Mouse (Mus musculus) layer of hippocampus, adult 11-12 months (tissue): ENCODE data around the gene Osbpl6.
A peak's percentile ranks its signal among the peaks of the same experiment; 100 is the strongest.
"Not testable (repeated sequence)": the region's sequence is repeated elsewhere in the genome, so short reads cannot be mapped to it uniquely, and the experiment has no call there.

ENCODE experiments used
- DNase-seq: peaks from one replicate; pipeline ENCODE4 v3.0.0; 2022; ENCODE audit warnings: low spot score

The Osbpl6 gene

GRCm38 (mm10) chr2:76566933-76567551, 160.7 kb downstream of the Osbpl6 start:
- no peak for DNase-seq

GRCm38 (mm10) chr2:76571543-76571942, 165.2 kb downstream of the Osbpl6 start:
- no peak for DNase-seq

- peak; percentile 29 for DNase-seq
Observed at GRCm38 (mm10) chr2:76578911-76579310, 172.6 kb downstream of the Osbpl6 start.

- no peak for DNase-seq
Observed at GRCm38 (mm10) chr2:76585090-76585489, 178.8 kb downstream of the Osbpl6 start.

- no peak for DNase-seq
Observed at GRCm38 (mm10) chr2:76586906-76587305, 180.6 kb downstream of the Osbpl6 start.

- no peak for DNase-seq
Observed at GRCm38 (mm10) chr2:76590221-76590620, 183.9 kb downstream of the Osbpl6 start.

- no peak for DNase-seq
Observed at GRCm38 (mm10) chr2:76592401-76592924, 186.2 kb downstream of the Osbpl6 start.

- DNase-seq: no peak
Observed at GRCm38 (mm10) chr2:76597521-76597920, 191.2 kb downstream of the Osbpl6 start.

- peak; percentile 33 for DNase-seq
Observed at GRCm38 (mm10) chr2:76599214-76599613, 192.9 kb downstream of the Osbpl6 start.

GRCm38 (mm10) chr2:76602256-76602655, 195.9 kb downstream of the Osbpl6 start:
- no peak for DNase-seq

- DNase-seq: no peak
Observed at GRCm38 (mm10) chr2:76606704-76607103, 200.4 kb downstream of the Osbpl6 start.

GRCm38 (mm10) chr2:76610326-76611104, 204.2 kb downstream of the Osbpl6 start:
- no peak for DNase-seq

GRCm38 (mm10) chr2:76611996-76612395, 205.7 kb downstream of the Osbpl6 start:
- DNase-seq: no peak

GRCm38 (mm10) chr2:76618078-76618477, 211.8 kb downstream of the Osbpl6 start:
- DNase-seq: peak; percentile 44

- no peak for DNase-seq
Observed at GRCm38 (mm10) chr2:76620188-76620587, 213.9 kb downstream of the Osbpl6 start.

GRCm38 (mm10) chr2:76621724-76622123, 215.4 kb downstream of the Osbpl6 start:
- no peak for DNase-seq

GRCm38 (mm10) chr2:76622316-76622715, 216.0 kb downstream of the Osbpl6 start:
- DNase-seq: not testable (repeated sequence)

GRCm38 (mm10) chr2:76630293-76630692, 224.0 kb downstream of the Osbpl6 start:
- DNase-seq: no peak

GRCm38 (mm10) chr2:76631600-76631999, 225.3 kb downstream of the Osbpl6 start:
- no peak for DNase-seq

- DNase-seq: no peak
Observed at GRCm38 (mm10) chr2:76639637-76640036, 233.3 kb downstream of the Osbpl6 start.

- no peak for DNase-seq
Observed at GRCm38 (mm10) chr2:76643801-76644200, 237.5 kb downstream of the Osbpl6 start.

- DNase-seq: no peak
Observed at GRCm38 (mm10) chr2:76647441-76647869, 241.1 kb downstream of the Osbpl6 start.

- DNase-seq: peak; percentile 96
Observed at GRCm38 (mm10) chr2:76647883-76648570, 241.7 kb downstream of the Osbpl6 start, which contains the start of the genes Prkra and Pjvk. Gene Prkra (minus strand): TSS chr2:76648015. Gene Pjvk (plus strand): TSS chr2:76648476.
